Mouse (Mus musculus) neural tube, embryonic 11.5 days (tissue): ENCODE results near the gene Gm42906. TPM values are rescaled to one million over a fixed set of nuclear protein-coding genes. Genes with fewer than 3 reads are reported as not detected.

Source experiments
- ATAC-seq: fragments of 200-750 bp; cut with Nextera tagmentation; 2 replicates; pipeline ENCODE4 v1.8.0; 2017; ENCODE audit warnings: moderate number of reproducible peaks, mild to moderate bottlenecking, moderate TSS enrichment, moderate library complexity; ENCODE audit not compliant: insufficient read depth, low FRiP score, low TSS enrichment
- DNase-seq: peaks from one replicate; pipeline ENCODE4 v3.0.0-alpha.2; 2015; ENCODE audit warnings: low spot score
- H3K27ac ChIP-seq: fragments of 300-500 bp; sonication (generic); 2 replicates; pipeline ENCODE4 v1.5.1; 2014; ENCODE audit warnings: low read depth, mild to moderate bottlenecking, low read length
- H3K27me3 ChIP-seq: fragments of 300-500 bp; sonication (generic); 2 replicates; pipeline ENCODE4 v1.6.1; 2014; ENCODE audit warnings: mild to moderate bottlenecking, low read length, mixed read lengths; ENCODE audit not compliant: control insufficient read depth, insufficient read depth
- H3K36me3 ChIP-seq: fragments of 300-500 bp; sonication (generic); 2 replicates; pipeline ENCODE4 v1.6.1; 2014; ENCODE audit warnings: mild to moderate bottlenecking, low read length, moderate library complexity, mixed read lengths; ENCODE audit not compliant: control insufficient read depth, insufficient read depth
- H3K4me1 ChIP-seq: fragments of 300-500 bp; sonication (generic); 2 replicates; pipeline ENCODE4 v1.6.1; 2014; ENCODE audit warnings: low read length, mixed read lengths; ENCODE audit not compliant: control insufficient read depth, insufficient read depth
- H3K4me2 ChIP-seq: fragments of 300-500 bp; sonication (generic); 2 replicates; pipeline ENCODE4 v1.6.1; 2014; ENCODE audit warnings: low read depth, mild to moderate bottlenecking, moderate library complexity
- H3K4me3 ChIP-seq: fragments of 300-500 bp; sonication (generic); 2 replicates; pipeline ENCODE4 v1.5.1; 2014; ENCODE audit warnings: low read depth, low read length
- H3K9ac ChIP-seq: fragments of 300-500 bp; sonication (generic); 2 replicates; pipeline ENCODE4 v1.6.1; 2014; ENCODE audit warnings: mild to moderate bottlenecking, low read length
- H3K9me3 ChIP-seq: fragments of 300-500 bp; sonication (generic); 2 replicates; pipeline ENCODE4 v1.6.1; 2016; ENCODE audit warnings: low read length; ENCODE audit not compliant: control insufficient read depth
- WGBS: fragments of 180-500 bp; shearing (Covaris S2); extraction: QIAGEN DNeasy Blood & Tissue Kit; methylation state at CpG from one replicate; pipeline ENCODE4 v1.1.7; 2014; 5-methylcytosine and 5-hydroxymethylcytosine counted together
- polyA plus RNA-seq: library from polyadenylated mRNA; unstranded; fragments of >200 nt; fragmentation: Nextera tagmentation; extraction: Ambion mirVana; gene quantifications from 2 replicates; pipeline ENCODE4 v1.2.1, GENCODE M21; 2014

Gm42906 gene
- polyA plus RNA-seq, 1 experiment from 2014 or later = not detected

GRCm38 (mm10) chr5:151129762-151130161 lies 298.2 kb downstream of the Gm42906 start:
- Histone ChIP-seq H3K4me1 (no peaks in the 10 kb centered on the region), H3K27ac (no peak overlapping the region), H3K4me2 (no peak overlapping the region), H3K36me3 (no peaks in the 10 kb centered on the region), H3K27me3 (no peaks in the 10 kb centered on the region), H3K9ac (no peak overlapping the region), H3K4me3 (no peak overlapping the region), H3K9me3 (no peaks in the 10 kb centered on the region)
- no peak for ATAC-seq
- DNase-seq = no peak
- 66% methylated on average over 2 of the region's 2 CpGs for WGBS

- WGBS = 59% methylated on average over 6 of the region's 6 CpGs
- H3K9me3 ChIP-seq = no peaks in the 10 kb centered on the region
- no peak for ATAC-seq
Observed at GRCm38 (mm10) chr5:151127298-151127717, 300.7 kb downstream of the Gm42906 start.

GRCm38 (mm10) chr5:151126608-151127005 lies 301.4 kb downstream of the Gm42906 start:
- Histone ChIP-seq H3K27me3 (no peaks in the 10 kb centered on the region), H3K27ac (no peak overlapping the region), H3K4me3 (no peak overlapping the region), H3K36me3 (no peaks in the 10 kb centered on the region), H3K9ac (no peak overlapping the region), H3K4me1 (no peaks in the 10 kb centered on the region), H3K9me3 (no peaks in the 10 kb centered on the region), H3K4me2 (no peak overlapping the region)
- DNase-seq = no peak
- WGBS = 67% methylated on average over 10 of the region's 10 CpGs
- no peak for ATAC-seq

More at GRCm38 (mm10) chr5:151127298-151127717, 300.7 kb downstream of the Gm42906 start:
- no peak for DNase-seq
- Histone ChIP-seq H3K4me3 (no peak overlapping the region), H3K27ac (no peak overlapping the region), H3K9ac (no peak overlapping the region), H3K4me1 (no peaks in the 10 kb centered on the region), H3K4me2 (no peak overlapping the region), H3K36me3 (no peaks in the 10 kb centered on the region), H3K27me3 (no peaks in the 10 kb centered on the region)

- ATAC-seq (no peak), DNase-seq (no peak)
- no peak overlapping the region for H3K4me2 ChIP-seq
Observed at GRCm38 (mm10) chr5:151125985-151126607, 301.9 kb downstream of the Gm42906 start.

GRCm38 (mm10) chr5:151117846-151118245 lies 310.1 kb downstream of the Gm42906 start:
- Histone ChIP-seq H3K4me1 (no peaks in the 10 kb centered on the region), H3K36me3 (no peaks in the 10 kb centered on the region), H3K9ac (no peak overlapping the region), H3K4me3 (no peak overlapping the region), H3K27me3 (no peaks in the 10 kb centered on the region), H3K9me3 (no peaks in the 10 kb centered on the region), H3K4me2 (no peak overlapping the region), H3K27ac (no peak overlapping the region)
- ATAC-seq (no peak), DNase-seq (no peak)
- 80% methylated on average over 2 of the region's 2 CpGs for WGBS

More at GRCm38 (mm10) chr5:151125985-151126607, 301.9 kb downstream of the Gm42906 start:
- Histone ChIP-seq H3K4me3 (no peak overlapping the region), H3K4me1 (no peaks in the 10 kb centered on the region), H3K9ac (no peak overlapping the region), H3K27me3 (no peaks in the 10 kb centered on the region), H3K9me3 (no peaks in the 10 kb centered on the region), H3K27ac (no peak overlapping the region), H3K36me3 (no peaks in the 10 kb centered on the region)
- WGBS = 63% methylated on average over 6 of the region's 6 CpGs

GRCm38 (mm10) chr5:151116192-151116887 lies 311.6 kb downstream of the Gm42906 start:
- no peak overlapping the region for H3K27ac ChIP-seq
- no peak overlapping the region for H3K4me2 ChIP-seq
- no peak for ATAC-seq
- H3K36me3 ChIP-seq = no peaks in the 10 kb centered on the region
- no peak for DNase-seq
- H3K9me3 ChIP-seq = no peaks in the 10 kb centered on the region
- H3K27me3 ChIP-seq = no peaks in the 10 kb centered on the region
- H3K4me1 ChIP-seq = no peaks in the 10 kb centered on the region
- WGBS = 88% methylated on average over 5 of the region's 5 CpGs
- no peak overlapping the region for H3K4me3 ChIP-seq
- H3K9ac ChIP-seq = no peak overlapping the region

- no peak for ATAC-seq
- 89% methylated on average over 9 of the region's 9 CpGs for WGBS
- H3K36me3 ChIP-seq = no peaks in the 10 kb centered on the region
- H3K4me2 ChIP-seq = no peak overlapping the region
- DNase-seq = no peak
- no peak overlapping the region for H3K9ac ChIP-seq
- H3K27me3 ChIP-seq = no peaks in the 10 kb centered on the region
- H3K4me1 ChIP-seq = no peaks in the 10 kb centered on the region; the same call in 1 of the 2 replicates
- H3K4me3 ChIP-seq = no peak overlapping the region
- no peak overlapping the region for H3K27ac ChIP-seq
- no peaks in the 10 kb centered on the region for H3K9me3 ChIP-seq
Observed at GRCm38 (mm10) chr5:151112743-151113142, 315.2 kb downstream of the Gm42906 start.

- WGBS = 89% methylated on average over 7 of the region's 7 CpGs
- no peak overlapping the region for H3K4me3 ChIP-seq
- H3K27me3 ChIP-seq = no peaks in the 10 kb centered on the region
- DNase-seq (no peak), ATAC-seq (no peak)
- no peaks in the 10 kb centered on the region; the same call in none of the 2 replicates for H3K4me1 ChIP-seq
- H3K9ac ChIP-seq = no peak overlapping the region
- H3K4me2 ChIP-seq = no peak overlapping the region
- no peaks in the 10 kb centered on the region for H3K9me3 ChIP-seq
- no peak overlapping the region for H3K27ac ChIP-seq
- H3K36me3 ChIP-seq = no peaks in the 10 kb centered on the region
Observed at GRCm38 (mm10) chr5:151111080-151111871, 316.7 kb downstream of the Gm42906 start.
